Mouse (Mus musculus) heart, embryonic 15.5 days (tissue): ENCODE measurements around the gene Pds5b. TPM values are rescaled to one million over a fixed set of nuclear protein-coding genes. Genes with fewer than 3 reads are reported as not detected.
"Not testable (repeated sequence)": the region's sequence is repeated elsewhere in the genome, so short reads cannot be mapped to it uniquely, and the experiment has no call there.

Experiments used
- ATAC-seq: fragments of 200-750 bp; cut with Nextera tagmentation; replicated peaks from 2 replicates; pipeline ENCODE4 v1.8.0; 2017; ENCODE audit warnings: low read depth, moderate TSS enrichment; ENCODE audit not compliant: insufficient number of reproducible peaks, insufficient read depth, low FRiP score
- H3K27ac ChIP-seq: fragments of 300-500 bp; sonication (generic); 2 replicates; pipeline ENCODE4 v1.5.1; 2015; ENCODE audit warnings: mild to moderate bottlenecking, inconsistent platforms
- H3K27me3 ChIP-seq: fragments of 300-500 bp; sonication (generic); 2 replicates; pipeline ENCODE4 v1.6.1; 2015; ENCODE audit warnings: inconsistent platforms
- H3K36me3 ChIP-seq: fragments of 300-500 bp; sonication (generic); 2 replicates; pipeline ENCODE4 v1.6.1; 2015; ENCODE audit warnings: mild to moderate bottlenecking, inconsistent platforms
- H3K4me1 ChIP-seq: fragments of 300-500 bp; sonication (generic); replicated peaks from 2 replicates; pipeline ENCODE4 v1.6.1; 2015; ENCODE audit warnings: inconsistent platforms
- H3K4me2 ChIP-seq: fragments of 300-500 bp; sonication (generic); 2 replicates; pipeline ENCODE4 v1.6.1; 2015; ENCODE audit warnings: inconsistent platforms, mild to moderate bottlenecking, moderate library complexity
- H3K4me3 ChIP-seq: fragments of 300-500 bp; sonication (generic); 2 replicates; pipeline ENCODE4 v1.5.1; 2015; ENCODE audit warnings: mild to moderate bottlenecking, inconsistent platforms
- H3K9ac ChIP-seq: fragments of 300-500 bp; sonication (generic); 2 replicates; pipeline ENCODE4 v1.6.1; 2015; ENCODE audit warnings: mild to moderate bottlenecking, inconsistent platforms
- H3K9me3 ChIP-seq: fragments of 300-500 bp; sonication (generic); replicated peaks from 2 replicates; pipeline ENCODE4 v1.6.1; 2016; ENCODE audit warnings: inconsistent platforms
- WGBS: fragments of 180-500 bp; shearing (Covaris S2); methylation state at CpG from one replicate; pipeline ENCODE4 v1.1.7; 2015; ENCODE audit warnings: mixed read lengths; 5-methylcytosine and 5-hydroxymethylcytosine counted together
- polyA plus RNA-seq: library from polyadenylated mRNA; unstranded; fragments of >200 nt; fragmentation: Nextera tagmentation; extraction: Ambion mirVana; gene quantifications from 2 replicates; pipeline ENCODE4 v1.2.1, GENCODE M21; 2015

Gene Pds5b
- polyA plus RNA-seq, 1 experiment from 2014 or later, result 16.0 TPM

- Histone ChIP-seq H3K36me3 (no peaks in the 10 kb centered on the region; the same call in 1 of the 2 replicates), H3K4me3 (no peak overlapping the region), H3K27ac (no peak overlapping the region), H3K9ac (no peak overlapping the region), H3K27me3 (no peaks in the 10 kb centered on the region), H3K9me3 (0 out of 2 replicates have a peak, but pooled peaks cover 5% of the 10 kb centered on the region), H3K4me1 (no peaks in the 10 kb centered on the region), H3K4me2 (no peak overlapping the region)
- no peak for ATAC-seq
- 62% methylated on average over 3 of the region's 3 CpGs for WGBS
Observed at GRCm38 (mm10) chr5:150823361-150823760, 149.8 kb downstream of the Pds5b start.

- Histone ChIP-seq H3K4me2 (peak overlapping the region; percentile 34), H3K27ac (peak overlapping the region; percentile 47; the same call in 1 of the 2 replicates)
Observed at GRCm38 (mm10) chr5:150829499-150829898, 156.0 kb downstream of the Pds5b start.

GRCm38 (mm10) chr5:150830718-150831117 is 157.2 kb downstream of the Pds5b start:
- ATAC-seq, result no peak
- H3K27ac ChIP-seq, result no peak overlapping the region
- WGBS, result 57% methylated on average over 9 of the region's 9 CpGs

More at GRCm38 (mm10) chr5:150829499-150829898, 156.0 kb downstream of the Pds5b start:
- H3K9me3 ChIP-seq, result 0 out of 2 replicates have a peak, but pooled peaks cover 5% of the 10 kb centered on the region
- H3K9ac ChIP-seq, result no peak overlapping the region
- no peak overlapping the region for H3K4me3 ChIP-seq
- ATAC-seq, result peak; percentile 86
- no peaks in the 10 kb centered on the region; the same call in 1 of the 2 replicates for H3K36me3 ChIP-seq
- no peaks in the 10 kb centered on the region for H3K27me3 ChIP-seq
- H3K4me1 ChIP-seq, result peaks cover 8% of the 10 kb centered on the region
- WGBS, result 25% methylated on average over 5 of the region's 5 CpGs

DNA sequence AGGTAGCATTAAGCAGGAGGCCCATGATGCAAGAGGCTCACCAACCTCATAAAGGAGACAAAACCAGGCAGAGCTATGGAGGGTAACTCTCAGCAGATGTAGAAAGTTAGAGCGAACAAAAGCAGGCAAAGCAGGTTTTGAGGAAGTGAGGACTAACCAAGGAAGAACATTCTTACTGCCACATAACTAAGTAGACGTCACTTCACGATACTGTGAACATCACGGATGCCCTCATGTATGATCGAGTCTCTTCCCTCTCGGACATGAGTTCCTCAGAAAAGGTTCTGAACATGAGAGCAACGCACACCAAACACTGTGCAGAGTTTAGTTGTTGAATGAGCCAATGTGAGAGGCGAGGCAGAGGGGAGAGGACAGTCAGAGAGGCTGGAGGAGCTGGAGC is 163.2 kb downstream of the Pds5b start:
- no peak for ATAC-seq
- H3K4me1 ChIP-seq, result peaks cover 18% of the 10 kb centered on the region

More at GRCm38 (mm10) chr5:150830718-150831117, 157.2 kb downstream of the Pds5b start:
- Histone ChIP-seq H3K9ac (no peak overlapping the region), H3K27me3 (no peaks in the 10 kb centered on the region), H3K4me1 (peaks cover 8% of the 10 kb centered on the region), H3K4me2 (no peak overlapping the region), H3K4me3 (no peak overlapping the region), H3K9me3 (0 out of 2 replicates have a peak, but pooled peaks cover 4% of the 10 kb centered on the region), H3K36me3 (no peaks in the 10 kb centered on the region; the same call in 1 of the 2 replicates)

DNA sequence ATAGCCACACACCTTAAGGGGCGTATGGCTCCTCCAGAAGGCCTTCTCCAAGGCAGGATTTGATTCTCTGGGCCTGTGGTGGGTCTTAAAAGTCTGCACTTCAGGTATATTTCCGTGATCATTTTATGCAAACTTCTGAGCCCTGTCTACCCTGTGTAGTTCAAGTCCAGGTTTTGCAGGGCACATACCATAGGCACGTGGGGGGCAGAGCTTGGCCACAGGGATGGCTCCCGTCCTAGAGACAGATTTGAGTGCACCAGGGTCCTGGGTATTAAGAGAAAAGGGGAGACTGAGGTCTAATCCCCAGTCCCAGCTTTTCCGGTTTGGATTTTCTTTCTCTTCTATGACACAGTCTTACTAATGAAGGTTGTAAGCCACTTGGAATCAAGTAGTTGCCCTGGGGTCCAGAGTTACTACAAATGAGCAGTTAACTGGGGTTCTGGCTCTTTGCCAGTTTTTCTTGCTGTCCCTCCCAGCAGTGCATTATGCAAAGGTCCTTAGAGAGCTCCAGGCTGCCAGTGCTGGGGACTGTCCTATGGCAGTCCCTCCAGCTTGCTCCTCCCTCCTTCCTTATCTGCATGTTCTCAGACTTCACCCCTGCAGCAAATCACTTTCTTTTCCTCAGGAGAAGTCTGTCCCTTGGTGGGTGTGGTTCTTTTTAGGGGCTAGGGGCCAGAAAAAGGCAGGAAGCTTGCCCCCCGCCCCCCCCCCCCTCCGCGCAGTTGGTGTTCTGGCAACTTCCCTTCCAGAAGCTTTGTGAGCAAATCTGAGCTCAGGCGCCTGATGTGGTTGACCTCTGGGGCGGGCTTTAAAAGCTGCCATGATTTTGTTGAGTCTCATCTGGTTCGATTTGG is 166.4 kb downstream of the Pds5b start:
- no peak overlapping the region for H3K4me3 ChIP-seq
- H3K27me3 ChIP-seq, result no peaks in the 10 kb centered on the region
- peaks cover 18% of the 10 kb centered on the region for H3K4me1 ChIP-seq
- peak overlapping the region; percentile 49 for H3K27ac ChIP-seq
- ATAC-seq, result peak; percentile 89
- H3K36me3 ChIP-seq, result no peaks in the 10 kb centered on the region
- H3K4me2 ChIP-seq, result peak overlapping the region; percentile 36
- H3K9ac ChIP-seq, result no peak overlapping the region
- no peaks in the 10 kb centered on the region for H3K9me3 ChIP-seq
- 38% methylated on average over 11 of the region's 11 CpGs for WGBS

More for the DNA sequence above, 163.2 kb downstream of the Pds5b start:
- H3K4me3 ChIP-seq, result no peak overlapping the region
- H3K27ac ChIP-seq, result no peak overlapping the region
- 90% methylated on average over 8 of the region's 8 CpGs for WGBS
- no peaks in the 10 kb centered on the region for H3K36me3 ChIP-seq
- no peak overlapping the region for H3K4me2 ChIP-seq
- no peaks in the 10 kb centered on the region for H3K27me3 ChIP-seq
- no peaks in the 10 kb centered on the region for H3K9me3 ChIP-seq
- H3K9ac ChIP-seq, result no peak overlapping the region

DNA sequence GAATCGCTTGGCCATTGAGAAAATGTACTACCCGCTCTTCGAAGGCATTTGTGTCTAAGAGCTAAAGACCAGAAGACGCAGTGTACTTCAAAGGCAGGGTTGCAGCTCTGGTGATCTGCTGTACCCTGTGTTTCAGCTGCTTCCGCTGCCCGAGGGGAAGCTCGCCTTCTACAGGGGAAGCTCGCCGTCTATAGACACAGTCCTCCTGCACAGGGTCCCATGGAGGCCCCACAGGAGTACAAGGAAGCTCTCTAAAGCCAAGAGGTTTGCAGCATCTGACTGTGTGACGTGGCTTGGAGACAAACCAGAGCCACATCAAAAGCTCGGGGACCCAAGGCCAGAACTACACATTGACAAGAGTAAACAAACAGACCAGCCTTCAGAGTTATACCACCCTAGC is 167.1 kb downstream of the Pds5b start:
- Histone ChIP-seq H3K4me1 (peaks cover 18% of the 10 kb centered on the region), H3K27ac (peak overlapping the region; percentile 49), H3K36me3 (no peaks in the 10 kb centered on the region), H3K27me3 (no peaks in the 10 kb centered on the region), H3K9me3 (no peaks in the 10 kb centered on the region), H3K4me2 (peak overlapping the region; percentile 36), H3K4me3 (no peak overlapping the region), H3K9ac (no peak overlapping the region)
- WGBS, result 36% methylated on average over 11 of the region's 11 CpGs
- no peak for ATAC-seq

DNA sequence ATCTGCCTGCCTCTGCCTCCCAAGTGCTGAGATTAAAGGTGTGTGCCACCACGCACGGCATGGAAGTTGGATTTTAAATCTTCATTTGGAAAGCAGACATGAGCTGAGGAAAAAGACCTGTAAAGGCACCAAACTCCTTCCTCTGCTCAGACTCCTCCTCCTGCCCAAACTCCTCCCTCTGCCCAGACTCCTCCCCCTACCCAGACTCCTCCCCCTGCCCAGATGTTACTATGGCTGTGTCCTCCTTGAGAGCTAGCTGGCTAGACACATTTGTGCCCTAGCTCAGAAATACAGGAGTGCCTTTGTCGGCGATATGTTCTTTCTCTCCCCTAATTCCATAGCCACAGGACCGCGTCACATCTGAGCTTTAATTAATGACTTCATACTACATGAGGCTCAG is 172.4 kb downstream of the Pds5b start:
- no peak overlapping the region for H3K9ac ChIP-seq
- no peak overlapping the region for H3K4me2 ChIP-seq
- no peak overlapping the region for H3K27ac ChIP-seq
- WGBS, result 90% methylated on average over 6 of the region's 6 CpGs
- no peaks in the 10 kb centered on the region for H3K36me3 ChIP-seq
- H3K4me3 ChIP-seq, result no peak overlapping the region
- no peak for ATAC-seq
- no peaks in the 10 kb centered on the region for H3K9me3 ChIP-seq
- H3K27me3 ChIP-seq, result no peaks in the 10 kb centered on the region
- no peaks in the 10 kb centered on the region for H3K4me1 ChIP-seq

- no peaks in the 10 kb centered on the region for H3K27me3 ChIP-seq
- H3K9me3 ChIP-seq, result no peaks in the 10 kb centered on the region
- no peaks in the 10 kb centered on the region for H3K36me3 ChIP-seq
- no peak overlapping the region for H3K9ac ChIP-seq
- ATAC-seq, result no peak
- no peak overlapping the region for H3K27ac ChIP-seq
- no peak overlapping the region for H3K4me3 ChIP-seq
- peaks cover 20% of the 10 kb centered on the region for H3K4me1 ChIP-seq
- WGBS, result 33% methylated on average over 2 of the region's 2 CpGs
- H3K4me2 ChIP-seq, result no peak overlapping the region
Observed at GRCm38 (mm10) chr5:150850821-150851220, 177.3 kb downstream of the Pds5b start.

GRCm38 (mm10) chr5:150852097-150852496 is 178.6 kb downstream of the Pds5b start:
- H3K4me2 ChIP-seq, H3K36me3 ChIP-seq, ATAC-seq, H3K9ac ChIP-seq, H3K9me3 ChIP-seq, H3K27ac ChIP-seq, H3K4me3 ChIP-seq, H3K27me3 ChIP-seq: not testable (repeated sequence)
- H3K4me1 ChIP-seq, result peaks cover 20% of the 10 kb centered on the region
- WGBS, result 89% methylated on average over 2 of the region's 2 CpGs

DNA sequence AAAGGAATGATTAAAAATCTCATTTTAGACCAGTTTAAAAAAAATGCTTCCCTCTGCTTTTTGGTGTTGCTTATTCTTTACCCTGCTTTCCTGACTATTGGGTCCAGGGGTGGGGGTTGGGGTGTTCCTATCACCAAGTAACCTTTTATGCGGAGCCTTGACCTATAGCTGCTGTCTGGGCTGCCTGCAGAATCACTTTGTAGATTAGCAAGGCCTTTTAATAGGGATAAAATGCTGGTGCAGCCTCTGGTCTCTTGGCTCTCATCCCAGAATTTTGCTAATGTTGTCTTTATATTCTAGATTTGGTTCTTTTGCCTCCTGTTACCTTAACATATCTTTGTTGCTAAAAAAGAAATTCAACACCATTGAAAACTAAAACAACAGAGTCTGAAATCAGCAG is 181.0 kb downstream of the Pds5b start:
- no peaks in the 10 kb centered on the region for H3K9me3 ChIP-seq
- no peak overlapping the region for H3K9ac ChIP-seq
- peaks cover 20% of the 10 kb centered on the region for H3K4me1 ChIP-seq
- no peaks in the 10 kb centered on the region for H3K36me3 ChIP-seq
- 11% methylated on average over 1 of the region's 1 CpGs for WGBS
- no peak overlapping the region for H3K4me2 ChIP-seq
- no peaks in the 10 kb centered on the region for H3K27me3 ChIP-seq
- 0 out of 2 replicates have a peak, but pooled peaks have one; percentile 35 for ATAC-seq
- no peak overlapping the region for H3K4me3 ChIP-seq
- H3K27ac ChIP-seq, result peak overlapping the region; percentile 44

DNA sequence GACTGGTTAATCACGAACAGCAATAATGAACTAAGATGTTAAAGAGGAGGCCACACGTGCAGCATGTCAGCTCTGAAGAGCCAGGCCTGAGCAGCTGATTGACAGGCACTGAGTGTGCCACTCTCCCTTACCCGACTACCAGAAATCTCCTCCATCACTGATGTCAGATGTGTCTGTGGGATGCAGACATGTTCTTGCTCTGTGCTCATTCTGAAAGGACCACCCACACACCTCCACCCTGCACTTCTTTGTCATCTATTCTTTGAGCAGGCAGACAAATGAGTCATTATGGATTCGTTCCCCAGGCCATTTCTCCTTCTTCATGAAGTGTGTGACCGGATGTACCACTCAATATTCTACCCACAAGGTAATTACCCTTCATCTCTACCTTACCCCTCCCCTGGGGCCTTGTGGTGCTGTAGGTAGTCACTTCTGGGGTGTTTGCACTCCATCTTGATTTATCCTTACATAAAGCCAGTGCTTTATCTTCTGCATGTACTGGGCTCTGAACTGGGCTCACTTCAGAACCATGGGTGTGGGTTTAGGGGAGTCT is 186.2 kb downstream of the Pds5b start:
- H3K27me3 ChIP-seq, result no peaks in the 10 kb centered on the region
- no peak for ATAC-seq
- H3K4me1 ChIP-seq, result peaks cover 1% of the 10 kb centered on the region
- H3K27ac ChIP-seq, result no peak overlapping the region
- H3K9me3 ChIP-seq, result no peaks in the 10 kb centered on the region
- 48% methylated on average over 5 of the region's 5 CpGs for WGBS
- no peak overlapping the region for H3K9ac ChIP-seq
- H3K4me3 ChIP-seq, result no peak overlapping the region
- no peaks in the 10 kb centered on the region for H3K36me3 ChIP-seq
- H3K4me2 ChIP-seq, result no peak overlapping the region
